Mouse (Mus musculus) neutrophil, adult 5-6 weeks (primary cell): ENCODE results near the gene Rnf144b. TPM values are rescaled to one million over a fixed set of nuclear protein-coding genes. Genes with fewer than 3 reads are reported as not detected.

ENCODE experiments used
- ATAC-seq: fragments of 151-379, 151-347 bp; 2 replicates; pipeline ENCODE4 v1.8.0; 2017; ENCODE audit warnings: mild to moderate bottlenecking, moderate TSS enrichment; ENCODE audit not compliant: insufficient number of reproducible peaks, poor library complexity, low FRiP score, severe bottlenecking; ENCODE audit errors: extremely low read depth
- total RNA-seq: library from RNA; stranded (forward); fragments of 200-1000 nt; gene quantifications from 2 replicates; pipeline ENCODE4 v1.2.3, GENCODE M21; 2017

Gene Rnf144b
- total RNA-seq, 1 experiment from 2014 or later = 3.4 TPM

- ATAC-seq = no peak
These were observed 6.5 kb upstream of the Rnf144b start for GRCm38 (mm10) chr13:47116000-47116399.

- no peak for ATAC-seq
These were observed 1.0 kb upstream of the Rnf144b start for GRCm38 (mm10) chr13:47121333-47121889.

GRCm38 (mm10) chr13:47124449-47124848 lies 2.0 kb downstream of the Rnf144b start:
- ATAC-seq = no peak

GRCm38 (mm10) chr13:47124986-47125385 lies 2.5 kb downstream of the Rnf144b start:
- no peak for ATAC-seq

GRCm38 (mm10) chr13:47125595-47125994 lies 3.1 kb downstream of the Rnf144b start:
- ATAC-seq = no peak

DNA sequence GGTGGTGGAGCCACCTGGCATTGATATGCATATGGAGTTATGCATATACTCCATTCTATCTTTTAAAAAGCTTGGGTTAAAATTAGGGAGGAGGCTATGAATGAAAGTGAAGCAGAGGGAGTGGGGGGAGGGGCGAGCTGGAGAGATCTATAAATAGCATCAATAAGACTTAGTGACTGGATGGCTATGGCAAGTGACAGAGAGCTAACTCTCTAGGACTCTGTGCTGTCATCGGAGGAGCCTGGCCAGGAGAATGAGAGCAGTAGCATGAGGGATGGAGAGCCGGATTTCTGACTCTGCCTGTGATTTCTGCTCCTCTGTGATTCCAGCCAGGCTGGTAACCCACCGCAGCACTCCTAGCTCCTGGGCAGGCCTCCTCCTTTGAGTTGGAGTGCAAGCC lies 6.6 kb downstream of the Rnf144b start:
- no peak for ATAC-seq

DNA sequence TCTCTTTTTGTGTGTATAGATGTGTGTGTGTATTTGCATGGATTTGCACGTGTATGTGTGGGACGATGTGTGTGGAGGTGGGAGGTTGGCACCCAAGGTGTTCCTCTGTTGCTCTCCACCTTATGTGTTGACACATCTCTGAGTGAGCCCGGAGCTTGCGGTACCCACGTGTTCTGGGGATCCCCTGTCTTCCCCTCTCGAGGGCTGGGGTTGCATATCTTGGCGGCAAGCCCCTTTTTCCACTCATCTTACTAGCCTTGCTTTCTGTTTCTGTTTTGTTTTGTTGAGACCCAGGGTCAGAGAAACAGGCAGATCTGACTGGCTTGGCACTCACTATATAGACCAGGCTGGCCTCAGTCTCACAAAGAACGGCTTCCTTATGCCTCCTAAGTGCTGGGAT lies 10.6 kb downstream of the Rnf144b start:
- no peak for ATAC-seq

DNA sequence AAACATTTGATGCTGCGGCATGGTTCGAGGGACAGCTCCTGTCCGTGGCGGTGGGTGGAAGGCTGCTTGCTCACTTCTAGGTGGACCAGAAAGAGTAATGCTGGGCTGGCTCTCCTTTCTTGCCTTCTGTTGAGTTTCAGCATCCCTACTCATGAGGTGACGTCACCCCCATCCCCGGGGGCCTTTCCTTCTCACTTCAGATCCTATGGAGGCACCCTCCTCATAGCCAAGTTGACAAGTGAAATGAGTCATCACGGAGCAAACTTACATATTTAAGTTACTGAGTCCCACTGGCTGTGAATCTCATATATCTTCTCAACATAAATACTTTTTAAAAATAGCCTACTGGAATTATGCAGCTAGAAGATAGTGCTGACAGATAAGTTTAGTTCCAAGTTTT lies 12.4 kb downstream of the Rnf144b start:
- no peak for ATAC-seq

GRCm38 (mm10) chr13:47135741-47136140 lies 13.3 kb downstream of the Rnf144b start:
- no peak for ATAC-seq

DNA sequence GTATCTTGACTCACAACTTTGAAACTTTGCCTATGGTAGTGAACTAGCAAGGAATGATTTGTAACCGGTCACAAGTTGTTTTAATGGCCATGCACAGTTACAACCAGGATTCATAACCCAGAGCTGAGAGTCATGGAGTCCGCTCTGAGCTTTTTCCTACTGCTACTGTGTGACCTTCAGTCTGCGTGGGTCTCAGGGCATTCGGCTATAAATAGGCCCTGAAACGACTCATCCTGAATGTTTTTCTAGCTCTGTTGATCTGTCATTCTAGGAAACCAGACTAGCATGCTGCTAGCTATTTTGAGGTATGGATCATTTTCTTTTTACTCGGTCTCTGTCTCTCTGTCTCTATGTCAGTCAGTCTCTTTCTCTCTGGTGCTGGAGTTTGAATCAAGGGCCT lies 20.3 kb downstream of the Rnf144b start:
- ATAC-seq = no peak

- ATAC-seq = no peak
These were observed 23.5 kb downstream of the Rnf144b start for GRCm38 (mm10) chr13:47145939-47146338.

- no peak for ATAC-seq
These were observed 23.9 kb downstream of the Rnf144b start for GRCm38 (mm10) chr13:47146388-47146787.

DNA sequence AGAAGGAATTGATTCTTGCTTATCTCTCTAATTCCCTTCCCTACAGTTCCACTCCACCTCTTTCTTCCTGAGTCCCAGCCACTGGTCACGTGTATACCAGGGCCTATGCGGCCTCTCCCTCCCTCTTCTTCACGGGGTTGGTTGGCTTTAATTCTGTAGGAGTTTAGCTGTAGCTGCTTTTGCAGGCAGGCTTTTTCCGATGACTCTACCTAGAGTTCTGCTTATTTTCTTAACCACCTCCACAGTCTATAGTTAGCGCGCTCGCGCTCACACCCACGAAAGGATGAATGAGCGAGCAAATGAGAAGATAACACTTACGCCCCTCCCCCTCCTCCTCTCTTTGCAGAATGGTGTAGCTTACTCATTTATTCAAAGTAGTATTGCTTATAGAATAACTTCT lies 26.1 kb downstream of the Rnf144b start:
- ATAC-seq = no peak

DNA sequence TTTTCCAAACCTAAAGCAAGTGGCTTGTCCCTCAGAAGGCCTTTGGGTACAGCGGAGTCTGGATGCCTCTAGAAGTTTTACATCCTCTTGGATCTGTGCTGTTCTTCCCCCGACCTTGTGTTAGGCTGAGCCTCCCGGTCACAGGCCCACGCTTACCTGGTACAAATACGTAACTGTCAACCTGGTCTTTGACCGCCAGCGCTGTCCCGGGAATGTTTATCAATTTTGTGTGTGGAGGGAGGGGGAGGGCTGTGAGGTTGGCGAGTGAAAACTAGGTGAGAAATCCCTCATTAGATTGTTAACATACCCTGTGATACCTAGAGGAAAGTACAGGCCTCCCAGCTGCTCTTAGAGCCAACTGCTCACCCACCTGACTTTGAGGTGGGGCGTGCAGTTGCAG lies 27.5 kb downstream of the Rnf144b start:
- no peak for ATAC-seq

GRCm38 (mm10) chr13:47151060-47151459 lies 28.6 kb downstream of the Rnf144b start:
- no peak for ATAC-seq

- ATAC-seq = no peak
These were observed 29.9 kb downstream of the Rnf144b start for GRCm38 (mm10) chr13:47152390-47152789.

DNA sequence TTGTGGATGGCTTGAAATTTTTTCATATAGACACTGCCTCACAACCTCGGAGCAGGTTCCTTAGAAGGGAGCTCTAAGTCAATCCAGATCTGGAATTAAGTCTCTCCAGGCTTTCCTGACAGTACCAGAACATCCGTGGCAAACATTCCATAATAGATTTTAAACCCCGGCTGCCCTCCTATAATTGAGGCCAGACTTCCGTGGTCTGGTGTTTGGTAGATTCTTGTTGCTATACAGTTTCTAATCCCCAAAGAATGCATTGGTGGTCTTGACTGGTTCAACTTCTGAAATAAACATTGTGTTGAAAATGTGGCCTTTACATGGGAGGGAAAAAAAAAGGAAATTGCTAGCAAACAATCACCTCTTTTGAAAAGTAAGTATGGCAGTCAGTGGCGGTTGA lies 30.8 kb downstream of the Rnf144b start:
- no peak for ATAC-seq

- no peak for ATAC-seq
These were observed 32.4 kb downstream of the Rnf144b start for GRCm38 (mm10) chr13:47154866-47155265.

GRCm38 (mm10) chr13:47156841-47157240 lies 34.4 kb downstream of the Rnf144b start:
- ATAC-seq = no peak

DNA sequence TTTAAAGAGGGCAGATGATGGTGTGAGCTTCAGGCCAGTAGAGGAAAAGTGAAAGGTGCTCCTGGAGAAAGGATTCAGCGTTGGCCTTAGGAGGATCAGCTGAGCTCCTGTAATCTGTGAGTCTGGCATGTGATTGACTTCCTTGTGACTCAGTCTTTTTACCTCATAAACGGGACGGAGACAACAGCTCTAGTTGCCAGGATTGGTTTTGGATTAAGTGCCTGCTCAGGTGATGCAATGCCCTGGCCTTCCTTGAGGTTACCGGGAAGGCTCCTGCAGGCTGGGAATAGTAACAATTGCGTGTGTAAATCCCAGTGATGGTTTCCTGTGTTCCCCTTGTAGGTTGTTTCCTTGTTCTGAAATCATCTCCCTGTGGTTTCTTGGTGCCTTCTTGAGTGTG lies 39.5 kb downstream of the Rnf144b start:
- ATAC-seq = no peak

DNA sequence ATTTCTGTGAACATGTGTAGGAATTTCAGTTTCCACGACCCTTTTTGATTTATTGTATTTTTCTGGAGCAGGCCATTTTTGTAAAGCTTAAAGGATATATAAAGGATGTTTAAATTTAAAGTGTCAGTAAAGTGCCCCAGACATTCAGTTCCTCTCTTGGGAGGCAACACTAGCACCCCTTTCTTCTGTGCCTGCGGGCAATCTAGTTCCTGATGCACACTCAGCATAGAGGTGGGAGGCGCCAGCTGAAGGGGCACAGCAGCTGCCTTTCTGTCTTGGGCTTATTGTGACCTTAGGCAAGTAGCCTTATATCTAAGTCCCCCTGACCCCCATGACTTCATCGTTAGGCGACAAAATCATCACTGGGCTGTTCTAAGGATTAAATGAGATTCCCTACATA lies 42.3 kb downstream of the Rnf144b start:
- ATAC-seq = no peak
